Mouse (Mus musculus) spleen, adult 2 months (tissue): ENCODE measurements at regions not wholly inside any gene's neighbourhood (a gene's known extent, or its start where the extent isn't known, plus 50 kb on each side); places are given as distances from the start of the nearest gene placed in this dataset.

ENCODE experiments used
- DNase-seq, 2 experiments: peaks; one replicate each; pipeline versions ENCODE4 v3.0.0 to v3.0.0-alpha.2; 2012 to 2021; ENCODE audit warnings: low spot score in 2 of 2, low read depth in 1 of 2
- H3K27ac ChIP-seq: fragments of 200-500 bp; 2 replicates; pipeline ENCODE4 v1.5.1; 2012; ENCODE audit warnings: low read length, inconsistent platforms; ENCODE audit not compliant: insufficient read depth
- H3K27me3 ChIP-seq: fragments of 200-500 bp; 2 replicates; pipeline ENCODE4 v1.6.1; 2012; ENCODE audit warnings: mild to moderate bottlenecking, moderate library complexity, low read length, inconsistent platforms; ENCODE audit not compliant: control insufficient read depth, insufficient read depth
- H3K36me3 ChIP-seq: fragments of 200-500 bp; 2 replicates; pipeline ENCODE4 v1.6.1; 2012; ENCODE audit warnings: mild to moderate bottlenecking, low read length, inconsistent platforms; ENCODE audit not compliant: control insufficient read depth, insufficient read depth
- H3K4me1 ChIP-seq: fragments of 200-500 bp; 2 replicates; pipeline ENCODE4 v1.6.1; 2011; ENCODE audit warnings: inconsistent platforms; ENCODE audit not compliant: control insufficient read depth, insufficient read depth, insufficient read length
- H3K4me3 ChIP-seq: fragments of 200-500 bp; 2 replicates; pipeline ENCODE4 v1.5.1; 2011; ENCODE audit warnings: mild to moderate bottlenecking, inconsistent platforms; ENCODE audit not compliant: insufficient read depth, insufficient read length; ENCODE audit errors: extremely low read depth
- CTCF ChIP-seq: fragments of 200-500 bp; IDR thresholded peaks from 2 replicates; pipeline ENCODE4 v1.5.1; 2011; ENCODE audit warnings: mild to moderate bottlenecking, inconsistent platforms; ENCODE audit not compliant: insufficient read depth, insufficient read length, insufficient replicate concordance; ENCODE audit errors: extremely low read depth
- POLR2A ChIP-seq: fragments of 200-500 bp; IDR thresholded peaks from 2 replicates; pipeline ENCODE4 v1.6.1; 2011; ENCODE audit warnings: low read depth, low read length, inconsistent platforms
- WGBS: fragments of 180-500 bp; shearing (Covaris S2); methylation state at CpG from one replicate; pipeline ENCODE4 v1.1.7; 2018; 5-methylcytosine and 5-hydroxymethylcytosine counted together

- no peak for DNase-seq
- Histone ChIP-seq H3K27me3 (no peaks in the 10 kb centered on the region), H3K4me3 (no peak overlapping the region), H3K4me1 (no peaks in the 10 kb centered on the region), H3K27ac (no peak overlapping the region), H3K36me3 (no peaks in the 10 kb centered on the region)
- TF ChIP-seq CTCF (no peak), POLR2A (no peak)
- 20% methylated on average over 1 of the region's 1 CpGs for WGBS
Measured at GRCm38 (mm10) chr7:138758386-138758785, 87.5 kb upstream of the Ppp2r2d start.

DNA sequence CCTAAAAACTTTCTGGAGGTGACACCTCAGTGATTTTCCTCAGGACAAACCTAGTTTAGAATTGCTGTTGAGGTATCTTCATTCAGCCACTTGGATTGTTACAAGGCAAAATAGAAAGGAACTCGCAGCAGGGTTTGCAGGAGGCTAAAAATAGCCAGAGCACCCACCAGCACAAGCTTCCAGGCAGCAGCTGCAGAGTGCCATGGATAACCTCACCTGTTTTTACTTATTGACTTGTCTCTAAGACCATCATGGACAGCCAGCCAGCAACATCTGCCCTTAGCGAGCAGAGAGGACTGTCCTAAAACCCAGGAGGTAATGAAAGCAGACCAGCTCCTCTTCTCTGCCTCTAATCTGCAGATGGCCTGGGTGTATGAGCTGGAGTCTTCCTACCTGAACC is 97.4 kb upstream of the Ppp2r2d start:
- H3K4me3 ChIP-seq, result no peak overlapping the region
- WGBS, result 52% methylated on average over 2 of the region's 2 CpGs

GRCm38 (mm10) chr7:138746616-138747015 is 99.3 kb upstream of the Ppp2r2d start:
- TF ChIP-seq CTCF, result no peak
- TF ChIP-seq POLR2A, result no peak
- no peak for DNase-seq
- Histone ChIP-seq H3K4me3 (no peak overlapping the region), H3K4me1 (no peaks in the 10 kb centered on the region), H3K27ac (no peak overlapping the region), H3K27me3 (no peaks in the 10 kb centered on the region), H3K36me3 (no peaks in the 10 kb centered on the region)
- WGBS, result 74% methylated on average over 8 of the region's 8 CpGs

More for the DNA sequence above, 97.4 kb upstream of the Ppp2r2d start:
- no peak for DNase-seq
- TF ChIP-seq CTCF (no peak), POLR2A (no peak)
- H3K27ac ChIP-seq, result no peak overlapping the region
- no peaks in the 10 kb centered on the region for H3K4me1 ChIP-seq
- no peaks in the 10 kb centered on the region for H3K36me3 ChIP-seq
- no peaks in the 10 kb centered on the region for H3K27me3 ChIP-seq

- Histone ChIP-seq H3K27me3 (no peaks in the 10 kb centered on the region), H3K4me3 (no peak overlapping the region), H3K36me3 (no peaks in the 10 kb centered on the region), H3K4me1 (no peaks in the 10 kb centered on the region), H3K27ac (no peak overlapping the region)
- TF ChIP-seq POLR2A (no peak), CTCF (no peak)
- 83% methylated on average over 4 of the region's 4 CpGs for WGBS
- DNase-seq, result no peak
Measured at GRCm38 (mm10) chr7:138742516-138742845, 103.4 kb upstream of the Ppp2r2d start.

DNA sequence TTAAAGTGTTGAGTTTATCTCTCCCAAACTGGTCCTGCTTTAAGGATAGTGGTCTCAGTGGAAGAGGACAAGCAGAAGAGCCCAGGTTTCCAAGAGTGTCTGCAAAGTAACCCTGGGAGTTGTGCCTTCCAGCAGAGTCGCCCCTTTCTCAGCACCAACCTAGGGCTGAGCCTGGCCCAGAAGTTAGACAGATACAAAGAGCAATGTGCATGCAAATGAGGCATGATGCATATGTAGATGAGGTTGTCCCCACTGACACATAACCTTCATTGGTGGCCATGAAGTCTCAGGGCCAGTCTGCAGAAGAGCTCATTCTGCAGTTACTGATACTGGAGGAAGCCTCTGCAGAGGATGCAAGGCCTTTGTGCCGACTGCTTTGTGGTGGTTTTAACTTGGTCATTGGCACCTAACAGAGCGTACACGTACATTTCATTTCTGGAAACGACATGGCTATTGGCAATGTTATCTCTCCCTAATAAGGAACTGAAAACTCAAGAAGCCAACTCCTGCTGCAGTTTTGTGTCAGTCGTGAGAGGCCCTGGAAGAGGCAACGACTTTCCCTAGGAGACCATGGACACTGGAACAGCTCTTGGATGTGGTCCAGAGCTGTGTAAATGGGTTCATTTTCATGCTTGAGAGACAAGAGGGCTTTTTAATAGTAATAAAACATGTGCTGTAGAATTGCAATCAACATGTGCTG is 103.9 kb upstream of the Ppp2r2d start:
- Histone ChIP-seq H3K27ac (no peak overlapping the region), H3K4me3 (no peak overlapping the region), H3K36me3 (no peaks in the 10 kb centered on the region), H3K27me3 (no peaks in the 10 kb centered on the region), H3K4me1 (no peaks in the 10 kb centered on the region)
- no peak for DNase-seq
- 79% methylated on average over 7 of the region's 7 CpGs for WGBS
- TF ChIP-seq POLR2A, result no peak
- no peak for TF ChIP-seq CTCF

GRCm38 (mm10) chr7:138734254-138734653 is 111.6 kb upstream of the Ppp2r2d start:
- 25% methylated on average over 4 of the region's 4 CpGs for WGBS
- Histone ChIP-seq H3K27me3 (no peaks in the 10 kb centered on the region), H3K27ac (no peak overlapping the region), H3K4me3 (no peak overlapping the region), H3K36me3 (no peaks in the 10 kb centered on the region), H3K4me1 (no peaks in the 10 kb centered on the region)
- TF ChIP-seq POLR2A (no peak), CTCF (peak; percentile 5; the same call in 1 of the 2 replicates)
- DNase-seq, result no peak

GRCm38 (mm10) chr7:138724829-138725228 is 121.0 kb upstream of the Ppp2r2d start:
- Histone ChIP-seq H3K27me3 (no peaks in the 10 kb centered on the region), H3K4me1 (no peaks in the 10 kb centered on the region), H3K4me3 (no peak overlapping the region), H3K36me3 (no peaks in the 10 kb centered on the region), H3K27ac (no peak overlapping the region)
- DNase-seq, result no peak
- WGBS, result 84% methylated on average over 2 of the region's 2 CpGs
- TF ChIP-seq POLR2A (no peak), CTCF (no peak)

DNA sequence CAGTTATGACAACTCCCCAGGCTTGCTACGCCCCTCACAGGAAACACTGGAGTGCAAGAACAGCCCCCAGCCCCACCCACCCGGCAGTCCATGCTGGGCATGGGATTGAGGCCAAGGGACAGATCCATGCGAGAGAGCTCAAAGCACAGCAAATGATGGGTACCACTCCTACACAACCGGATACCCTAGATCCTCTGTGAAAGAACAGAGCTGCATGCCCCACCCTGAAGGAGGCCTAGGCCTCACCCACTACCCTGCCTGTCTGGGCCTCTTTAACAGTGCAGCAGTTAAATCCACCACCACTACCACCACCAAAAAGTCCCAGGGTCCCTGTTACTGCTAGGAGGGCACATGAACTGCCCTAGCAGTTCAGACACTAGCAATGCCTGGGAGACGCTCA is 126.3 kb upstream of the Ppp2r2d start:
- Histone ChIP-seq H3K27ac (no peak overlapping the region), H3K27me3 (no peaks in the 10 kb centered on the region), H3K4me3 (no peak overlapping the region), H3K36me3 (no peaks in the 10 kb centered on the region), H3K4me1 (no peaks in the 10 kb centered on the region)
- 76% methylated on average over 5 of the region's 5 CpGs for WGBS
- TF ChIP-seq CTCF, result no peak
- no peak for TF ChIP-seq POLR2A
- no peak for DNase-seq
